Mouse (Mus musculus): ENCODE data around the gene Tmem59.

- TF ChIP-seq CTCF (IDR thresholded peaks at IDR 0.05; ENCODE audit: low read depth, low read length) (no peak), TAL1 (conservative IDR thresholded peaks at IDR 0.05; ENCODE audit: low read depth, low read length) (no peak), POLR2AphosphoS5 (IDR thresholded peaks at IDR 0.05; ENCODE audit: insufficient replicate concordance, low read depth, low read length) (no peak), GATA1 (IDR thresholded peaks at IDR 0.05; ENCODE audit: borderline replicate concordance, low read length) (no peak)
Measured at GRCm38 (mm10) chr4:107249471-107249870, 71.3 kb downstream of the Tmem59 start.
